Mouse (Mus musculus): ENCODE measurements around the gene Rpl27a.

GRCm38 (mm10) chr7:109533129-109533528 is 14.2 kb downstream of the Rpl27a start:
- TF ChIP-seq CTCF (IDR thresholded peaks at IDR 0.05; ENCODE audit: low read depth, low read length) (no peak), EP300 (IDR thresholded peaks at IDR 0.05; ENCODE audit: insufficient read depth, low read depth, low read length) (no peak)
